ENCODE assay signal across 8 mouse cellular contexts in the genomic region with DNA sequence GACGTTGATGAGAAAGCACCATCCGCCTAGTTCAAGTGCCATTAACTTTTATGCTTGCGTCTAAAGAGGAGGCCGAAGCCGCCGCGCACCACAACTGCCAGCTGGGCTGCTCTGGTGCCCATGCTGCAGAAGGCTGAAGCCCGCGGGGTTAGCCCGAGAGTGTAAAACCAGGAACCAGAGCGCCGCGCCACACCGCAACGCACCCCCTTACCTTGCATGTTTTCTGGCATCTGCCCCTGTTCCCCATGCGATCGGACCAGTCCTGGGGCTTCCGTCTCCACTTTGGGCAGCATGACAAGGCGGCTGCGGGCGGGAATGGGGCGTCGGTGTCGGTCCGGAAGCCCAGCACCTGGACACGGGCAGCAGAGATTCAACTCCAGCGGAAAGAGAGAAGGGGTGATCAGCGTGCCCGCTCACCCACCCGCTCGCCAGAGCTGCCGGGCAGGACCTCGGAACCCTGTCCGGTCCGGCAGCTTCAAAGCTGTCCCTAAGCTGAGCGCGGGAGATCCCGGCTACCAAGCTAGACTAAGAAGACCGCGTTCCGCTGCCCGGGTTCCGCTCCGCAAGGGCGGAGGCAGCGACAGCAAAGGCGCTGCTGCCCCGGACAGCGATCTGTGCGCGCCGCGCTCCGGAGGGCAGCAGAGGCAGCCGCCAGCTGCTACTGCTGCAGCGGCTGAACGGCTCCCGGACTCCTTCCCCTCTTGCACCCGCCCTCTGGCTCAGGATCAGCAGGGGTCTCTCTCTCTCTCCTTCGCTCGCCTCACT. TPM values are rescaled to one million over a fixed set of nuclear protein-coding genes. Genes with fewer than 3 reads are reported as not detected.
DNase-seq lines count a peak whose midpoint lies in the region; ATAC-seq lines count a peak whose summit lies in the region.

No protein-coding gene starts in this region.

- peak overlapping the region; percentile 96 for H3K4me2 ChIP-seq in heart, embryonic 15.5 days
- H3K4me2 ChIP-seq in stomach, embryonic 16.5 days (ENCODE audit: low read depth, low read length) = peak overlapping the region; percentile 83

- peak; percentile 44 for DNase-seq in kidney, adult 18-20 months
- DNase-seq in kidney, adult 11 months = no peak
- DNase-seq in embryo, embryonic 10.5 days (ENCODE audit: low spot score) = peak; percentile 79
- peak; percentile 33 to 70 for DNase-seq in kidney, postnatal 36 days
- no peak for DNase-seq in cerebellum, adult 9-11 months

- H3K36me3 ChIP-seq in heart, embryonic 15.5 days = no peaks in the 10 kb centered on the region
- H3K36me3 ChIP-seq in stomach, embryonic 16.5 days (ENCODE audit: control insufficient read depth, insufficient read depth, low read length) = no peaks in the 10 kb centered on the region

- H3K9ac ChIP-seq in heart, embryonic 15.5 days = peak overlapping the region; percentile 32
- peak overlapping the region; percentile 71 for H3K9ac ChIP-seq in stomach, embryonic 16.5 days (ENCODE audit: low read length)

- peak overlapping the region; percentile 57 for H3K4me3 ChIP-seq in heart, embryonic 15.5 days
- H3K4me3 ChIP-seq in stomach, embryonic 16.5 days (replicated peaks; ENCODE audit: low read length) = peak overlapping the region; percentile 57

- peaks cover 88% of the 10 kb centered on the region for H3K27me3 ChIP-seq in heart, embryonic 15.5 days
- peaks cover 53% of the 10 kb centered on the region for H3K27me3 ChIP-seq in stomach, embryonic 16.5 days (ENCODE audit: control insufficient read depth, insufficient read depth, low read length)

- H3K27ac ChIP-seq in heart, embryonic 15.5 days = no peak overlapping the region
- H3K27ac ChIP-seq in stomach, embryonic 16.5 days (ENCODE audit: low read length) = peak overlapping the region; percentile 25; the same call in 1 of the 2 replicates

- under 1% methylated on average over 61 of the region's 61 CpGs for WGBS in heart, embryonic 15.5 days
- under 1% methylated on average over 61 of the region's 61 CpGs for WGBS in stomach, embryonic 16.5 days

- ATAC-seq in heart, embryonic 15.5 days (replicated peaks; ENCODE audit: insufficient number of reproducible peaks, insufficient read depth, low FRiP score, low read depth) = peak; percentile 65
- peak; percentile 69 for ATAC-seq in megakaryocyte progenitor cell, adult 5-6 weeks (replicated peaks; ENCODE audit: poor library complexity)
- ATAC-seq in stomach, embryonic 16.5 days (ENCODE audit: insufficient read depth, low FRiP score) = peak; percentile 45; the same call in 1 of the 2 replicates

- no peaks in the 10 kb centered on the region for H3K9me3 ChIP-seq in heart, embryonic 15.5 days (replicated peaks)
- H3K9me3 ChIP-seq in stomach, embryonic 16.5 days (replicated peaks; ENCODE audit: control insufficient read depth, low read length) = no peaks in the 10 kb centered on the region

- peaks cover 48% of the 10 kb centered on the region for H3K4me1 ChIP-seq in heart, embryonic 15.5 days (replicated peaks)
- H3K4me1 ChIP-seq in stomach, embryonic 16.5 days (ENCODE audit: control insufficient read depth, insufficient read depth, low read length) = peaks cover 19% of the 10 kb centered on the region

RNA-seq across cellular contexts. Expression of a gene that starts 11.6 kb away (rescaled TPM):
- polyA plus RNA-seq in heart, embryonic 15.5 days (2015; fragmentation: Nextera tagmentation; extraction: Ambion mirVana) = 0.30 and 0.39 TPM in 2 replicates
- not detected in 2 replicates for total RNA-seq in megakaryocyte progenitor cell, adult 5-6 weeks (2015)
- total RNA-seq in megakaryocyte progenitor cell, adult 5-6 weeks (2017) = not detected in 2 replicates
- 3.2 and 4.1 TPM in 2 replicates for polyA plus RNA-seq in stomach, embryonic 16.5 days (2015; fragmentation: Nextera tagmentation; extraction: Ambion mirVana)

Comparison
In these comparisons a context has a peak if more than half of its experiments do, and no peak if none do; other contexts are left out.
1. DNase-seq: peak in kidney, adult 18-20 months (single experiment), embryo, embryonic 10.5 days (single experiment) and kidney, postnatal 36 days (2 of 2); none in kidney, adult 11 months (single experiment) and cerebellum, adult 9-11 months (single experiment).
2. Peak in every context shown above with its lines, with median percentiles within 50 percentile points of each other: ATAC-seq.